Mouse (Mus musculus) left cerebral cortex, postnatal 14 days (tissue): ENCODE data around the gene Fkbp14. TPM values are rescaled to one million over a fixed set of nuclear protein-coding genes. Genes with fewer than 3 reads are reported as not detected.

Source experiments
- DNase-seq, 2 experiments: peaks; one replicate each; pipeline ENCODE4 v3.0.0; 2021 to 2022; ENCODE audit warnings: low spot score in 2 of 2, mixed read lengths in 1 of 2
- intact Hi-C: fragments of 180-260 bp; cut with DNase I; formaldehyde crosslinking; loops from one replicate; pipeline ENCODE4 v1.15.1; 2025
- total RNA-seq, 2 experiments: library from RNA; stranded (reverse); gene quantifications; 2 replicates each; pipeline ENCODE4 v1.2.3; 2021

Gene Fkbp14
- total RNA-seq, 2 experiments from 2014 or later: 8.4 to 9.7 TPM

- DNase-seq: peak; percentile 95 to 97
- intact Hi-C loops: loop anchor here (5.0 to 10.0 kb wide), 2 partner anchors 89 to 572 kb away; partner anchors contain the start of gene Mturn
Observed at GRCm38 (mm10) chr6:54592938-54593535, 4.1 kb downstream of the Fkbp14 start.

GRCm38 (mm10) chr6:54591778-54592177, 5.3 kb downstream of the Fkbp14 start:
- DNase-seq: no peak
- intact Hi-C loops: loop anchor here (5.0 to 10.0 kb wide), 2 partner anchors 91 to 573 kb away; partner anchors contain the start of gene Mturn

GRCm38 (mm10) chr6:54590691-54591090, 6.4 kb downstream of the Fkbp14 start:
- no peak for DNase-seq
- intact Hi-C loops: loop anchor here (5.0 to 10.0 kb wide), 2 partner anchors 92 to 574 kb away; partner anchors contain the start of gene Mturn

GRCm38 (mm10) chr6:54588212-54588611, 8.9 kb downstream of the Fkbp14 start:
- no peak for DNase-seq
- intact Hi-C loops: no loop called here

GRCm38 (mm10) chr6:54587683-54588082, 9.4 kb downstream of the Fkbp14 start:
- intact Hi-C loops: no loop called here
- no peak for DNase-seq

- intact Hi-C loops: no loop called here
Observed at GRCm38 (mm10) chr6:54586911-54587310, 10.2 kb downstream of the Fkbp14 start.

GRCm38 (mm10) chr6:54586175-54586574, 10.9 kb downstream of the Fkbp14 start:
- intact Hi-C loops: no loop called here
- DNase-seq: peak in 1 of 2 experiments; percentile 71

More at GRCm38 (mm10) chr6:54586911-54587310, 10.2 kb downstream of the Fkbp14 start:
- DNase-seq: no peak

GRCm38 (mm10) chr6:54573218-54573955, 23.7 kb downstream of the Fkbp14 start:
- intact Hi-C loops: no loop called here
- no peak for DNase-seq

GRCm38 (mm10) chr6:54569776-54570175, 27.3 kb downstream of the Fkbp14 start:
- DNase-seq: no peak
- intact Hi-C loops: loop anchor here (5.0 kb wide), 1 partner anchor 37 kb away; no protein-coding TSS in a partner anchor

GRCm38 (mm10) chr6:54566546-54566919, 30.6 kb downstream of the Fkbp14 start:
- no peak for DNase-seq
- intact Hi-C loops: loop anchor here (5.0 kb wide), 1 partner anchor 34 kb away; no protein-coding TSS in a partner anchor

GRCm38 (mm10) chr6:54565665-54566545, 31.2 kb downstream of the Fkbp14 start, which contains the start of gene Scrn1:
Scrn1 (minus strand) TSS chr6:54566489.
- intact Hi-C loops: loop anchor here (5.0 kb wide), 1 partner anchor 34 kb away; no protein-coding TSS in a partner anchor
- DNase-seq: peak; percentile 82 to 87

GRCm38 (mm10) chr6:54565012-54565411, 32.1 kb downstream of the Fkbp14 start:
- DNase-seq: peak in 1 of 2 experiments; percentile 30
- intact Hi-C loops: loop anchor here (5.0 kb wide), 1 partner anchor 33 kb away; no protein-coding TSS in a partner anchor

- intact Hi-C loops: no loop called here
Observed at GRCm38 (mm10) chr6:54564506-54564991, 32.6 kb downstream of the Fkbp14 start.

GRCm38 (mm10) chr6:54563561-54563960, 33.5 kb downstream of the Fkbp14 start:
- intact Hi-C loops: no loop called here
- DNase-seq: no peak

More at GRCm38 (mm10) chr6:54564506-54564991, 32.6 kb downstream of the Fkbp14 start:
- DNase-seq: no peak

- DNase-seq: no peak
- intact Hi-C loops: no loop called here
Observed at GRCm38 (mm10) chr6:54562018-54562809, 34.9 kb downstream of the Fkbp14 start.

- no peak for DNase-seq
- intact Hi-C loops: no loop called here
Observed at GRCm38 (mm10) chr6:54558466-54558865, 38.6 kb downstream of the Fkbp14 start.

- intact Hi-C loops: no loop called here
- DNase-seq: no peak
Observed at GRCm38 (mm10) chr6:54557671-54558070, 39.4 kb downstream of the Fkbp14 start.

GRCm38 (mm10) chr6:54555816-54556215, 41.3 kb downstream of the Fkbp14 start:
- intact Hi-C loops: no loop called here
- DNase-seq: no peak
